Comparison of ENCODE assay signal across 8 mouse cellular contexts in the genomic region with DNA sequence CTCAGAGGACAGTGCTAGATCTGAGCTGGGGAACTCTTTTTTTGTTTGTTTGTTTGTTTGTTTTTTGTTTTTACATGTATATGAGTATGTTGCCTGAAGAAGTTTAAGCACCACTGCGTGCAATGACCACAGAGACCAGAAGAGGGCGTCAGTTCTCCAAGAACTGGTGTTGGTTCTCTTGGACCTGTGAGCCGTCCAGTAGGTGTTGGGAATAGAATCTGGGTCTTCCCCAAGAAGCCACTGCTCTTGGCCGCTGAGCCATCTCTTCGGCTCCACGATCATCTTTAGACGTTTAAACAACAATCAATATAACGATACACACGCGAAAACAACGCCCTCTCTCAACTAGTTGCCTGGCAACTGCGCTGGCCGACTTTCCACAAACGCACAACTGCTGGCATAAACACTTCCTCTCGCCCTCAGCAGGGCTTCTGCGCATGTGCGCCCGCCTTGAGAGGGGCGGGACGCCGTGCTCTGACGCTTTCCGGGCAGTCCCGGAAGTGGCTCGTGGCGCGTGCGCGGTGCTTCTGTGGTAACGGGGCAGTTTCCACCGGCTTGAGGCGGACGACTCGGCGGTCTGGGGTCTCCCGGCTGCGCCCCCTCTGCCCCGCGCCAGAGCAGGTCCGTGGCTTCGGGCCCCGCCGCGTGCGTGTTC. TPM values are rescaled to one million over a fixed set of nuclear protein-coding genes. Genes with fewer than 3 reads are reported as not detected.
DNase-seq lines count a peak whose midpoint lies in the region; ATAC-seq and TF ChIP-seq lines count a peak whose summit lies in the region.

A gene (plus strand): TSS at position 488 of the 655 bp plus-strand sequence.

- TF ChIP-seq CTCF in cortical plate, adult 2 months (IDR thresholded peaks at IDR 0.05; ENCODE audit: extremely low read depth, insufficient read depth, low read length) = peak; percentile 85

- H3K4me1 ChIP-seq in cortical plate, adult 2 months (ENCODE audit: control insufficient read depth, insufficient read depth, low read length) = peaks cover 2% of the 10 kb centered on the region; the same call in 1 of the 2 replicates

- H3K4me3 ChIP-seq in cortical plate, adult 2 months (ENCODE audit: insufficient read depth, low read length) = peak within 1 kb of the TSS; percentile 26

- TF ChIP-seq POLR2A in cortical plate, adult 2 months (IDR thresholded peaks at IDR 0.05; ENCODE audit: extremely low read depth, insufficient read depth, low read length) = peak; percentile 75; the same call in 1 of the 2 replicates

- DNase-seq in gastrocnemius, postnatal 10 days = peak; percentile 100
- DNase-seq in induced T-regulatory cell, adult 2 months (ENCODE audit: low read depth) = peak; percentile 100
- peak; percentile 91 to 98 for DNase-seq in left cerebral cortex, adult 9 months (ENCODE audit: low spot score in 2 of 2)
- DNase-seq in right cerebral cortex, postnatal 14 days = peak; percentile 99
- DNase-seq in urinary bladder, postnatal 36 days (ENCODE audit: low spot score in 2 of 2) = peak; percentile 98

- ATAC-seq in activated CD4-positive, CD25-positive, alpha-beta regulatory T cell, adult 4 months = peak; percentile 97
- peak; percentile 83 for ATAC-seq in megakaryocyte progenitor cell, adult 5-6 weeks (replicated peaks; ENCODE audit: poor library complexity)

- no peak within 1 kb of the TSS for H3K27ac ChIP-seq in cortical plate, adult 2 months (ENCODE audit: insufficient read depth, low read length)

RNA-seq across cellular contexts. Expression of the gene that starts here (rescaled TPM):
- polyA plus RNA-seq in activated CD4-positive, CD25-positive, alpha-beta regulatory T cell, adult 4 months (2017; shearing (Covaris generic)) = 10 to 100 TPM; 54.5 to 63.6 TPM
- 68.4 and 79.6 TPM in 2 replicates for polyA plus RNA-seq in cortical plate, adult 2 months (2012; rRNA removed)
- total RNA-seq in gastrocnemius, postnatal 10 days (2021) = 10 to 100 TPM; 27.9 to 31.5 TPM
- total RNA-seq in megakaryocyte progenitor cell, adult 5-6 weeks (2015) = 121 and 128 TPM in 2 replicates
- total RNA-seq in megakaryocyte progenitor cell, adult 5-6 weeks (2017) = 72.9 and 76.3 TPM in 2 replicates
